Mouse (Mus musculus): ENCODE results near the gene Apoc3.

GRCm38 (mm10) chr9:46229573-46230449 is 5.6 kb downstream of the Apoc3 start:
- TF ChIP-seq POLR2A (IDR thresholded peaks at IDR 0.05; ENCODE audit: borderline replicate concordance, extremely low read depth, insufficient read depth, insufficient read length, poor library complexity, severe bottlenecking) (peak; percentile 41; the same call in 1 of the 2 replicates), CTCF (IDR thresholded peaks at IDR 0.05; ENCODE audit: borderline replicate concordance, extremely low read depth, insufficient read depth, insufficient read length) (peak; percentile 79)

All from brain, embryonic 14.5 days (tissue).